Mouse (Mus musculus) intestine, embryonic 15.5 days (tissue): Measurements from ENCODE around the gene Hsdl2. TPM values are rescaled to one million over a fixed set of nuclear protein-coding genes. Genes with fewer than 3 reads are reported as not detected.

Experiments
- ATAC-seq: fragments of 200-750 bp; cut with Nextera tagmentation; 2 replicates; pipeline ENCODE4 v1.8.0; 2017; ENCODE audit warnings: moderate TSS enrichment, moderate library complexity
- H3K27ac ChIP-seq: fragments of 300-500 bp; sonication (generic); 2 replicates; pipeline ENCODE4 v1.5.1; 2015; ENCODE audit warnings: mild to moderate bottlenecking, inconsistent platforms
- H3K27me3 ChIP-seq: fragments of 300-500 bp; sonication (generic); replicated peaks from 2 replicates; pipeline ENCODE4 v1.6.1; 2015; ENCODE audit warnings: inconsistent platforms
- H3K36me3 ChIP-seq: fragments of 300-500 bp; sonication (generic); 2 replicates; pipeline ENCODE4 v1.6.1; 2015; ENCODE audit warnings: inconsistent platforms
- H3K4me1 ChIP-seq: fragments of 300-500 bp; sonication (generic); replicated peaks from 2 replicates; pipeline ENCODE4 v1.6.1; 2015; ENCODE audit warnings: inconsistent platforms
- H3K4me2 ChIP-seq: fragments of 300-500 bp; sonication (generic); replicated peaks from 2 replicates; pipeline ENCODE4 v1.6.1; 2015; ENCODE audit warnings: mild to moderate bottlenecking, inconsistent platforms
- H3K4me3 ChIP-seq: fragments of 300-500 bp; sonication (generic); replicated peaks from 2 replicates; pipeline ENCODE4 v1.5.1; 2015; ENCODE audit warnings: inconsistent platforms
- H3K9ac ChIP-seq: fragments of 300-500 bp; sonication (generic); 2 replicates; pipeline ENCODE4 v1.6.1; 2015; ENCODE audit warnings: inconsistent platforms
- H3K9me3 ChIP-seq: fragments of 300-500 bp; sonication (generic); 2 replicates; pipeline ENCODE4 v1.6.1; 2016; ENCODE audit warnings: inconsistent platforms
- WGBS: fragments of 180-500 bp; shearing (Covaris S2); methylation state at CpG from one replicate; pipeline ENCODE4 v1.1.7; 2015; 5-methylcytosine and 5-hydroxymethylcytosine counted together
- polyA plus RNA-seq: library from polyadenylated mRNA; unstranded; fragments of >200 nt; fragmentation: Nextera tagmentation; extraction: Ambion mirVana; gene quantifications from 2 replicates; pipeline ENCODE4 v1.2.1, GENCODE M21; 2015

The Hsdl2 gene
- polyA plus RNA-seq, 1 experiment from 2014 or later = 20.2 TPM

GRCm38 (mm10) chr4:59605501-59605900 lies 24.1 kb downstream of the Hsdl2 start:
- Histone ChIP-seq H3K27ac (no peak overlapping the region), H3K27me3 (no peaks in the 10 kb centered on the region), H3K4me2 (no peak overlapping the region), H3K9ac (no peak overlapping the region), H3K4me3 (no peak overlapping the region), H3K36me3 (no peaks in the 10 kb centered on the region), H3K4me1 (no peaks in the 10 kb centered on the region), H3K9me3 (no peaks in the 10 kb centered on the region)
- 97% methylated on average over 3 of the region's 3 CpGs for WGBS
- ATAC-seq = no peak

DNA sequence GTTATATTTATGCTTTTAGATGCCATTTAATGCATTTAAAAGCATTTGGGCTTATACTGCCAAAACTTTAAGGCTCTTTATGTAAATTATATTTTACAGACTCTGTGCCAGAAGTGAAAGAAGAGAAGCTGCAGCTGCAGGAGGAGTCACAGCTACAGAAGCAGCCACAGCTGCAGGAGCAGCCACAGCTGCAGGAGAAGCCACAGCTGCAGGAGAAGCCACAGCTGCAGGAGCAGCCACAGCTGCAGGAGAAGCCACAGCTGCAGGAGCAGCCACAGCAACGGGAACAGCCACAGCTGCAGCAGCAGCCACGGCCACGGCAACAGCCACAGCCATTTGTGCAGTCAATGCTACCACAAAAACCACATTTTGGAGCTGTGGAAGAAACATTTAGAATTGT lies 29.0 kb downstream of the Hsdl2 start:
- WGBS = 74% methylated on average over 3 of the region's 3 CpGs
- Histone ChIP-seq H3K36me3 (no peaks in the 10 kb centered on the region), H3K9me3 (no peaks in the 10 kb centered on the region), H3K4me2 (no peak overlapping the region), H3K4me1 (no peaks in the 10 kb centered on the region), H3K4me3 (no peak overlapping the region), H3K27me3 (no peaks in the 10 kb centered on the region), H3K9ac (no peak overlapping the region), H3K27ac (no peak overlapping the region)
- no peak for ATAC-seq

- no peaks in the 10 kb centered on the region for H3K9me3 ChIP-seq
- no peaks in the 10 kb centered on the region for H3K27me3 ChIP-seq
- H3K27ac ChIP-seq = no peak overlapping the region
- H3K4me1 ChIP-seq = no peaks in the 10 kb centered on the region
- H3K4me3 ChIP-seq = no peak overlapping the region
- WGBS = 15% methylated on average over 1 of the region's 1 CpGs
- ATAC-seq = 0 out of 2 replicates have a peak, but pooled peaks have one; percentile 20
- H3K36me3 ChIP-seq = no peaks in the 10 kb centered on the region
- no peak overlapping the region for H3K9ac ChIP-seq
- H3K4me2 ChIP-seq = no peak overlapping the region
Measured at GRCm38 (mm10) chr4:59614986-59615385, 33.6 kb downstream of the Hsdl2 start.

- no peaks in the 10 kb centered on the region for H3K9me3 ChIP-seq
- H3K4me2 ChIP-seq = no peak overlapping the region
- H3K4me3 ChIP-seq = no peak overlapping the region
- H3K4me1 ChIP-seq = no peaks in the 10 kb centered on the region
- no peak overlapping the region for H3K9ac ChIP-seq
- H3K27me3 ChIP-seq = no peaks in the 10 kb centered on the region
- H3K27ac ChIP-seq = no peak overlapping the region
- no peaks in the 10 kb centered on the region for H3K36me3 ChIP-seq
- 92% methylated on average over 5 of the region's 5 CpGs for WGBS
- no peak for ATAC-seq
Measured at GRCm38 (mm10) chr4:59619611-59620245, 38.4 kb downstream of the Hsdl2 start.

DNA sequence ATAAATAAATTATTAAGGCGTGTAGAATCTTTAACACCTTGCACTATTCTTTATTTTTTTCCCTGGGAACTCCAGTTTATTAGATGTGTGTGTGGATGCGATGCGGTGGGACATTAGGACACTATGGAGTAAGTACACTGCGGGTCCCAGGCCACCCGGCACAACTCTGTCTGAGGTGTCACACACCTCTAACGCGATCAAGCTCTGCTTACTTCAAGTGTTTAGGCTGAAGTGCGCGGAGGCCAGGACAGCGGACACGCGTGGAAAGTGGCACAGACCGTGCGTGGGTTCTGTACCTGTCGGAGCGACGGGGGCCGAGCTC lies 44.3 kb downstream of the Hsdl2 start:
- ATAC-seq = peak; percentile 73
- Histone ChIP-seq H3K9ac (peak overlapping the region; percentile 79), H3K9me3 (no peaks in the 10 kb centered on the region), H3K27me3 (no peaks in the 10 kb centered on the region), H3K36me3 (no peaks in the 10 kb centered on the region), H3K4me1 (no peaks in the 10 kb centered on the region), H3K27ac (0 out of 2 replicates have a peak overlapping the region, but pooled peaks have one; percentile 52), H3K4me3 (peak overlapping the region; percentile 93), H3K4me2 (peak overlapping the region; percentile 75)
- 3% methylated on average over 18 of the region's 18 CpGs for whole genome bisulfite sequencing

- H3K4me1 ChIP-seq = no peaks in the 10 kb centered on the region
- WGBS = under 1% methylated on average over 86 of the region's 120 CpGs
- H3K9ac ChIP-seq = peak within 1 kb of the TSS; percentile 79
- H3K4me3 ChIP-seq = peak within 1 kb of the TSS; percentile 93
- peak within 1 kb of the TSS; percentile 75 for H3K4me2 ChIP-seq
- ATAC-seq = peak; percentile 95
- no peaks in the 10 kb centered on the region for H3K27me3 ChIP-seq
- no peaks in the 10 kb centered on the region for H3K9me3 ChIP-seq
- H3K27ac ChIP-seq = peak within 1 kb of the TSS; percentile 72
- no peaks in the 10 kb centered on the region for H3K36me3 ChIP-seq
Measured at GRCm38 (mm10) chr4:59625998-59626910, 44.9 kb downstream of the Hsdl2 start, which contains the start of gene E130308A19Rik. TSS of gene E130308A19Rik (plus strand) at chr4:59626211.

- no peaks in the 10 kb centered on the region for H3K36me3 ChIP-seq
- ATAC-seq = no peak
- H3K27ac ChIP-seq = no peak overlapping the region
- H3K4me1 ChIP-seq = no peaks in the 10 kb centered on the region
- WGBS = 53% methylated on average over 4 of the region's 4 CpGs
- no peak overlapping the region for H3K4me2 ChIP-seq
- no peak overlapping the region for H3K9ac ChIP-seq
- H3K9me3 ChIP-seq = no peaks in the 10 kb centered on the region
- no peaks in the 10 kb centered on the region for H3K27me3 ChIP-seq
- H3K4me3 ChIP-seq = no peak overlapping the region
Measured at GRCm38 (mm10) chr4:59628255-59628654, 46.9 kb downstream of the Hsdl2 start.

DNA sequence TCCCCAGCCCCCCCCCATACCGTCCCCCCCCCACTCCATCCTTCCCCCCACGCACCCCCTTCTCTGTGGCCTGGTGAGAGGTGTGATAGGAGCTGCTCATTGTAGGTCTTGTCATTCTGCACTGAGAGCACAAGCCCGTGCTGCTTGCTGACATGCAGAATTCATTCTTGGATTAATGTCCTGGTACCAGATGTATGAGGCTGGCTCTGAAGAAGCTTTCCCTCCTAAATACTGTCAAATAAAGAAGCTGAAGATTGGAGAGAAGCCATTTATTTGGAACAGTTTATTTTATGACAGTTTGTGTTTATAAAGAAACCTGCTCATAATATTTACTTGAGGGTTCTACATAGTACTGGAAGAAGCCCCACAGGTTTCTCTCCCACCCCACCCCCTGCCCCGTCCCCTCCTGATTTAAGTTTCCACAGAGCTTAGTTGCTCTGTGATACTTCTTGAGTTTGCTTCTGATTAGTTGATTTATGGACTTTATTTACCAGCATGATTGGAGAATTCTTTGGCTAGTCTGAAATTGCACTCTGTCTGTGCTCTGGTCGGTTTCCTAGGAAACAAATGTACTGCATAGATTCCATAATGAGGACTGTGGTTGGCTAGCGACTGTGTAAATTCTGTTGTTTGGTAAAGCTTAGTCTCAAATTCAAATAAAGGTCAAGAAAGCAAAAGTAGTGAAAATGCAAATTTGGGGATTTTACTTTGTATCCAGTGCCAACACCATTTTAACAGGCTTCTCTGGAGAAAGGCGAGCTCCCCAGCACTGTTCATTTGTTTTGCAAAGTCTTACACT lies 47.9 kb downstream of the Hsdl2 start:
- no peak for ATAC-seq
- Histone ChIP-seq H3K27ac (no peak overlapping the region), H3K27me3 (no peaks in the 10 kb centered on the region), H3K9ac (no peak overlapping the region), H3K4me1 (no peaks in the 10 kb centered on the region), H3K36me3 (no peaks in the 10 kb centered on the region), H3K9me3 (no peaks in the 10 kb centered on the region), H3K4me2 (no peak overlapping the region), H3K4me3 (no peak overlapping the region)
- WGBS = 27% methylated on average over 7 of the region's 7 CpGs

DNA sequence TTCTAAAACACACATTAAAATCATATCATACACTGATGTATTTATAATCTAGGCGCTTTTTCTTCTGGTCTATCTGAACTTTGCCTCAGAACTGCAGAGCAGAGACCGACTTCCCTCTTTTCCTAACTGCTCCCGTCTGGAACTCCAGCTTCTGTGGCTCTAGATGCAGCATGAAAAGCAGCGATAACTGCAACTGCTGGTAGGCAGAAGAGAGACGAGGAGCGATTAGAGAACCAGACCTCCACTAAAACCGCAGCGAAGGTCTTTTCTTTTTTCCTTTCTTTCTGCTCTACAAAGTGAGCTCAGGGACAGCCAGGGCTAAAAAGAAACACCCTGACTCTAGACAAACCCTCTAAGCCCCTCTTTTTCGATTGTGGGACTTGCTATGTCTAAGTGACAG lies 48.8 kb downstream of the Hsdl2 start:
- ATAC-seq = no peak
- H3K27me3 ChIP-seq = no peaks in the 10 kb centered on the region
- WGBS = 65% methylated on average over 9 of the region's 9 CpGs

GRCm38 (mm10) chr4:59634532-59634931 lies 53.2 kb downstream of the Hsdl2 start:
- WGBS = 83% methylated on average over 1 of the region's 1 CpGs
- no peaks in the 10 kb centered on the region for H3K4me1 ChIP-seq
- H3K4me3 ChIP-seq = no peak overlapping the region
- H3K4me2 ChIP-seq = no peak overlapping the region
- no peaks in the 10 kb centered on the region for H3K9me3 ChIP-seq
- ATAC-seq = no peak
- H3K27ac ChIP-seq = no peak overlapping the region
- no peaks in the 10 kb centered on the region for H3K27me3 ChIP-seq
- H3K9ac ChIP-seq = no peak overlapping the region
- no peaks in the 10 kb centered on the region for H3K36me3 ChIP-seq

More for the DNA sequence above, 48.8 kb downstream of the Hsdl2 start:
- Histone ChIP-seq H3K4me3 (no peak overlapping the region), H3K27ac (no peak overlapping the region), H3K9ac (no peak overlapping the region), H3K36me3 (no peaks in the 10 kb centered on the region), H3K4me1 (no peaks in the 10 kb centered on the region), H3K9me3 (no peaks in the 10 kb centered on the region), H3K4me2 (no peak overlapping the region)

DNA sequence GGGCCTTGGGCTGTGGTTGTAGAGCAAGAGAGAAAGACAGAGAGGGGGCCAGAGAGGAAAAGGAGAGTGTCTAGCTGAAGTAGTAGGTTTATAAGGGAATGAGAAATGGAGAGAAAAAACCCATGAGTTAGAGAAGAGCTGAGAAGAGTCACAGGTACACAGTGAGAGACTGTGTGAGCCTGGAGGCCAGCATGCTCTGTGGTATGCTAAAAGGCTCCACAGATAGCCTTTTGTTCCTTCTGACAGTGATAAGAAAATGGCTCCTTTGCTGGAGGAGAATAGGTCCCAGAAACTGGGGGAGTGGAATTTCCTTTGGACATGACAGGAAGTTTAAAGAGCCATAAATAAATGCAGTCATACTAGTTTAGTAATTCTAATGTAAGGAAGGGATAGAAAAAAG lies 57.8 kb downstream of the Hsdl2 start:
- H3K27me3 ChIP-seq = no peaks in the 10 kb centered on the region
- no peaks in the 10 kb centered on the region for H3K4me1 ChIP-seq
- no peaks in the 10 kb centered on the region for H3K36me3 ChIP-seq
- H3K27ac ChIP-seq = no peak overlapping the region
- H3K4me3 ChIP-seq = no peak overlapping the region
- H3K9me3 ChIP-seq = no peaks in the 10 kb centered on the region
- no peak; the same call in 1 of the 2 replicates for ATAC-seq
- H3K4me2 ChIP-seq = no peak overlapping the region
- no peak overlapping the region for H3K9ac ChIP-seq

DNA sequence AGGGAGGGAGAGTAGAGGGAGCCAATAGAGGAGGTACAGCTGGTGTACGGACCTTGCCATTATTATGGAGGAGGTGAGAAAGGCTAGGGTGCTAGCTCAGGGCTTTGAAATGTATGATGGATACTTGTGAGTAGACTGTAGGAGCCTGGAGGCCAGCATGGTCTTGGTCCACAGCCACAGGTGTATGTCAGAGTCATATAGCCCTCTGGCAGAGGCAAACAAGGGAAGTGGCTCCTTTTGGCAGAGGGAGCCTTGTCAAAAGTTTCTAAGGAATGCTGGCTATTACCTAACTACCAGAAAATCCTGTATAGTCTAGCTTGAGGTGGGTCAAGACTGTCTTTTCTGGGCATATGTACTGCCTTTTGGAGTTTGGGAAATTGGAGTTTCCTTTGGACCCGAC lies 59.4 kb downstream of the Hsdl2 start:
- Histone ChIP-seq H3K9ac (no peak overlapping the region), H3K27ac (no peak overlapping the region), H3K4me1 (no peaks in the 10 kb centered on the region), H3K36me3 (no peaks in the 10 kb centered on the region), H3K4me2 (no peak overlapping the region), H3K4me3 (no peak overlapping the region), H3K9me3 (no peaks in the 10 kb centered on the region), H3K27me3 (no peaks in the 10 kb centered on the region)
- WGBS = 86% methylated on average over 2 of the region's 2 CpGs
- ATAC-seq = no peak
